Mouse (Mus musculus): Measurements from ENCODE around the gene Rap1a.

The Rap1a gene

DNA sequence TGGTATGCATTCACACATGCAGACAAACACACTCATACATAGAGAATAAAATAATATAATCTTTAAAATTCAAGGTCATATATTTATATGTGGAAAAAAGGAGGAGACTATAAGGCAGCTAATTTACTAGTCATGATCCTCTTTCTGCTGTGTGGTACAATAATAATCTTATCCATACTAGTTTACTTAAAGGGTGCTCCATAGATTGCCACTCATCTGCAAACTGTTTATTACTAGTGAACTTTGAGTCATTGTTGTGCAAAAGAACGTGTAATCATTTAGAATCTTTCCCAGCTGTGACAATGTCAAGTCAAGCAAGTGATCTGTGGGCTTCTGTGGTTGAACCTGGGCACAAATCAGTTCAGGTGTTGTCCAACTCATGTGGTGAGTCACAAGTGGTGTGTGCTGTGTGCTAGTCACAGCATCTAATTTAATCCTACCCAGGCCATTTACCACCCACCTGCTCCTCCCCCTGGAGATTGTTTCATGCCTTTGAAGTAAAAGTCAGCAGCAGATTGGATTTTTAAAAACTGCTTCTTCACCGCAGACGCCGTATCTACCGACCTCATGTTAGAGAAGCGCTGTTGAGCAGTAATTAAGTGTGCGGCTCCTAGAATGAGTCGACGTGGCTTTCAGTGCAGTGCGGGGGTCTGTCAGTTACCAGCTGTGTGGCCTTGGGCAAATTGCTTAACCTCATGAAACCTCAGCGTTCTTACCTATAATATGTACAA lies 5.5 kb upstream of the Rap1a start:
- CTCF ChIA-PET = no interaction called here

DNA sequence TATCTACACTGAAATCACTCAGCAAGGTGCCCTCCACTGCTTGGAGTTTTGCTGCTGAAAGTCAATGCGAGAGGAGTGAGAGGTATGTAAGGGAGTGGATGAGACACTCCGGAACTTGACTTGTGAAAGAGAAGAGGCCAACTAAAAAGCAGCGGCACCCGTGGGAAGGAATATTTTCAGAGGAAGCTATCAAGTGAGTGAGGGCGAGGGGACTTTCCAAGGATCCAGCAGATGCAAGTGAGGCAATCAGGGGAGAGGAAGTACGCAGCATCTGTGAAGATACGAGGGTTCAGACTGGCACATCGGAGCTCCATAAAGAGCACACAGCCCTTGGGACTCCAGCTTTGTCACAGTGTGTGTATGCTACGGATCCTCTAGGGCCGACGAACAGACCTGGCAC lies 2.5 kb upstream of the Rap1a start:
- CTCF ChIA-PET = no interaction called here

DNA sequence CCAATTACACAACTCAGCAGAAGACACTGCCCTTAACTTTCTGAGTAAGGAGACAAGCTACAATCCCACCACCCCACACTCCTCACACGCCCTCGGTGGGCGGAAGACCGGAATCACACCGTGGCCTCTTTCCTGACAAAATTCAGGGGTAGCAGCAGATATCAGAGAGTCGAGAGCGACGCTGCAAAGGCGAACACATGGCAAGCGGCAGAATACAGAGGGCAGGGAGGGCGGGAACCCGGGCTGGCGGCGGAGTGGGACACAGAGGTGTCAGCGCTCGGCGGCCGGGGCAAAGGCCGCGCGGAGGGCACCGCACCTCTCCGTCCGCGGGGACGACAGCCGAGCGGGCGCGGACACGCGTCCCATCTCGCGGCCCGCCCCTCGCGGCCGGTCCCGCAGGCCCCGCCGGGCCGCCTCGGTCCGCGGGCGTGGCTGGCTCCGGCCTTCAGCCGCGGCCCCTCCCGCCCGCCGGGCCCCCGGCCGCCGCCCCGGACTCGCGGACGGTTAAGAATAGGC lies 403 bp downstream of the Rap1a start:
- CTCF ChIA-PET = no interaction called here

DNA sequence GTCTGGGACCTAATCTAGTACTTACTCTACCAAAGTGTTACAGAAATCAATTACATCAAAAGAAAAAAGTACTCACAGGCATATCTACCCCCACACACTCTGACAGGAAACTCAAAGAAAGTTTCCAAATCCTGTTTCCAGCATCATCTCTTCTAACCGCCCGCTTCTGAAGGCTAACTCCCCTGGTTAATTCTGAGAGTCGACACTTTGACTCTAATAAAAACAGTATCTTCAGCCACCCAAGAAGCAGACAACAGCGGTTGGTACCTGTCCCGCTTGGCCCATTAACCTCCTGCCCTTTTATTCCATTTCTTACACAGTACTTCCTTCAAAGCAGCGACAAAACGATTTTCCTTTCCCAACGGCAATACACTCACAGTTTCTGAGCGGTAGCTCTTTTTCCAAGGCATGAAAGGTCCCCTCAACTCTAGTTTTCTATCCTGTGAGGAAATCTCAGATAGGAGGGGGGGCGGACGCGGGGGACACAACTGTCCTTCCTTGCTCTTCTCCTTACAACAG lies 921 bp downstream of the Rap1a start:
- CTCF ChIA-PET = no interaction called here

DNA sequence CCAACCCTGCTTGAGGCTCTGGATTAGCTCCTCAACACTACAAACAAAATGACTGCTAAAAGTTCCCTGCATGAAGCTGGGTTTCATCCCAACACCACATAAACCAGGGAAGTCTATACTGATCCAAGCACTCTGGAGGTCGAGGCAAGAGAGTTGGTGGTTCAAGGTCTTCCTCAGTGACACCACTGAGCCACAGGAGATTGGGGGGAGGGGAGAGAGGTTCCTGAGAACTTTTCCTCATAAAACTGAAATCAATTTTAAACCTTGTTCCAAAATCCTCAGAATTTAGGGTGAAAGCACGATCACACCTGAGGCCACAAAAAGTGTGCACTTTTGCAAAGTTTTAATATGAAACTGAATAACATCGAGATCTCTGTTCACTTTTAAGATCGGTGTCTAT lies 1.8 kb downstream of the Rap1a start:
- CTCF ChIA-PET = no interaction called here

DNA sequence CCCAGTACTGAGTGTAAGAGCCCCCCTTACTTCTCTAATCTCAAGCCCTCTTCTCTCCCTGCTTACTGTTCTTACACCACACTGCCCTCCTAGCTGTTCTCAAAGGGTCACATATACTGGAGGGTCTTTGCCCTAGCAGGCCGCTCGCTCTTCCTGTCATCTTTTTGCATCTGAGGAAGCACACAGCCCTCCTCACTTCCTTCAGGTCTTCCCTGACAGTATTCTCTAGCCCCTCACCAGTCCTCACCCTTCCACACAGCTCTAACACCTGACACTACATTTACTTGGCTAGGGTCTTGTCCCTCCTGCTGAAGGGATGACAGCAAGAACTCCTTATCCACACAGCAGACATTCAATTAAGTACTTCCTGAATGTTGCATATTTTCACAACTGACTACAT lies 2.4 kb downstream of the Rap1a start:
- CTCF ChIA-PET = no interaction called here

DNA sequence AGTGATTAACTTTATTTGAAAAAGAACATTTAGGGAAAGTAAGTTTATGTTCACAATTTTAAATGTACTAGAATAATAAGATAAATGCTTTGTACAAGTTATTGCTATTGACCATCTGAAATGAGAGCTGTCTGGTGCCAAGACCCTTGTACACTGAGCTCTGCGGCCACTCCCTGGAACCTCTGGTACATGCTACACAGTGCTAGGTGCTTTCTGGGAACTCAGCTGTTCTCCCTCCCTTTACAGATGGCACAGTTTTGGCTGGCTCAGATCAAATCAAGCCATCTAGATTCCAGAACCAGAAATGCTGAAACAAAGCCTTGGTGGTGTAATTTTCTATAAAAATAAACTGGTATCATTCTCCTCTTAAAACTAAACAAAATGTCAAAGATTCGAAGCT lies 3.7 kb downstream of the Rap1a start:
- CTCF ChIA-PET = interaction anchor here (1.0 kb wide), 1 partner anchor 37 kb away, joined by 3 read pairs; no protein-coding TSS in a partner anchor

DNA sequence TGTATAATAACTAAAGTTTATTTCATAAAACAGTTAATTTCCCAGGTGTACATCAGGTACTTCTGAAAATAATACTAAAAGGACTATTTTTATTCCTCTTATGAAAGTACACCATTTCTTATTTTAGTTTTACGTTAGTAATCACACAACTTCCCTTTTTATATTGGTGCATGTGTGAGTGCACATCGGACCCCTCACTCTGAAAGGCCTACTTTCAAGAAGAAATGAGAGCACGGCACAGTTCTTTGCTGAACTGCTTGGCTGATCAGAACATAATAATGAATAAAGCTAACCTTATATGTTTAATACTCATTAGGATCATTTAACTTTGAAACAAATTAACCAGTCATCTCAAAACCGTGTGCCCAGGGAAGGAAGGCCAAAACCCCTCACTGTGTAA lies 4.4 kb downstream of the Rap1a start:
- CTCF ChIA-PET = interaction anchor here (1.0 kb wide), 1 partner anchor 36 kb away, joined by 3 read pairs; no protein-coding TSS in a partner anchor

DNA sequence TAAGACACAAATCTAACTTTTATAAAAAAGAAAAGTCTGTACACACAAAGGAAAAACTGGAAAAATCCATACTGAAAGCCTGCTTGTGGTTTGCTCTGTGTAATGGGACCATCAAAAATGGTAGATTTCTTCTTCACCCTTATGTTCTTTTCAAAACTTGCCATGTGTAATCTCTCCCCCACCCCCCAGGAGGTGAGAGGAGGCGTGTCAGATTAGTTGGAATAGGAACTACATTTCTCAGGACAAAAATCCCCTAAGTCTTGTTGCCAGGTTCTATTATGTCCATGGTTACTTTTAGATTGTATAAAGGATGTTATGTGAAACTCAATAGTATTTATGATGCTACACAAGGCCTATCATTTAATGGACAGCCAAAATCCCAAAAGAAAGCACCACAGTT lies 6.8 kb downstream of the Rap1a start:
- CTCF ChIA-PET = no interaction called here

DNA sequence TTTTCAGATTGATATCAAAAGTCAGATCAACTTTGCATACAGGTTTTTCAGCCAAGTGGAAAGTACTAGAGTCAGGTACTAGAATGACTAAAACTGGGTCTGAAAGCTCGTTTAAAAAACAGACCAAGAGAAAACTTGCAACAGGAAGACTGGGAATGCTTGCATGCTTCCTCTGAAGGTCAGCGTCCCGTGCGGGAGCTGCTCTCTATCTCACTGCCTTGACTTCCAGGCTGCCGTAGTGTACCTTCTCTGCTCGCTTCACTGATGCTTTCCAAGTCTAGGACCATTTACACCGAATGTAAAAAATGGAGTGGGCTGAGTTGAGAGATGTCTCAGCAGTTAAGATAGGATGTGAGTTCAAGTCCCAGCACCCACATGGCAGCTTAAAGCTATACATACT lies 8.8 kb downstream of the Rap1a start:
- CTCF ChIA-PET = no interaction called here

DNA sequence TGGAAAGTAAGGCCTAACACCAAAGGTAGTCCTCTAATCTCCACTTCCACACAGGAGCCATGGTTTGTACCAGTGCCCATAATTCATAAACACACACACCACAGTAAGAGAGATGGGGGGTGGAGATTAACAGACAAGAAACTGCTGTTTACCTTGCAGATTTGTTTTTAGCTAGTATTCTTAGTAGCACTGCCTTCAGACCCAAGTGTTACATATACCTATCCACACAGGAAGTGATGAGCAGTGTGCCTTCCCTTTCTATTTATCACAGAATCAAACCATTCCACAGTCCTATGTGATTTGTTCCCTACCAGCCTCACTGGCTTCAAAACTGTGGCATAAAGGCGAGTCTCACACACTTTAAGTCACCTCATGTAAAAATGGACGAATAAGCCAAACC lies 10.0 kb downstream of the Rap1a start:
- CTCF ChIA-PET = no interaction called here

DNA sequence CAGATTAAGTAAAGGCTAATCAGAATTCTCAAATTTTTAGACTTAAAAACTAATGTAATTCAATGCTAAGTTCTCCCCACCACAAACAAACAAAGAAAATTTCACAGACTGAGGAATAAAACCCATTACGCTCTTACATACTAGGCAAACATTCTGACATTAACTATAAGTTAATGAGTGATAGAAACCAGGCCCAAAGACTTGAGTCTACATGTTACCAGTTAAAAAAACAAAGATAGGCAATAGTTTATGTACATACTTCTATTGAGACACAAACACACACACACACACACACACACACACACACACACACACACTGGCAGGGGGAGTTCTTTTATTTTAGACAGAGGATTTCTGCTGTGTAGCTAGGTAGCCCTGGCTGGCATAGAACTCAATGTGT lies 10.8 kb downstream of the Rap1a start:
- CTCF ChIA-PET = no interaction called here

DNA sequence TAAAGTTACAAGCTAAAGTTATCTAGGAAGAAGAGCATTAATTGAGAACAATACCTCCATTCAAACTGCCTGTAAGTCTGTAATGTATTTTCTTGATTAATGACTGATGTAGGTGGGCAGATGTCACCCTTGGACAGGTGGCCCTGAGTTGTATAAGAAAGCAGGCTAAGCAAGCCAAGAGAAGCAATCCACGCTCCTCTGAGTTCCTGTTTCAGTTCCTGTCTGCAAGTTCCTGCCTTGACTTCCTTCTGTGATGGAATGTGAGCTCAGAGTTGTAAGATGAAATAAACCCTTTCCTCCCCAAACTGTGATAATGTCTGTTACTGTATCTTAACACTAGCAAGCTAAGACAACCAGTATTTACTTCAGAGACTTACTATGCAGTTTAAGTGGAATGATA lies 11.4 kb downstream of the Rap1a start:
- CTCF ChIA-PET = no interaction called here

DNA sequence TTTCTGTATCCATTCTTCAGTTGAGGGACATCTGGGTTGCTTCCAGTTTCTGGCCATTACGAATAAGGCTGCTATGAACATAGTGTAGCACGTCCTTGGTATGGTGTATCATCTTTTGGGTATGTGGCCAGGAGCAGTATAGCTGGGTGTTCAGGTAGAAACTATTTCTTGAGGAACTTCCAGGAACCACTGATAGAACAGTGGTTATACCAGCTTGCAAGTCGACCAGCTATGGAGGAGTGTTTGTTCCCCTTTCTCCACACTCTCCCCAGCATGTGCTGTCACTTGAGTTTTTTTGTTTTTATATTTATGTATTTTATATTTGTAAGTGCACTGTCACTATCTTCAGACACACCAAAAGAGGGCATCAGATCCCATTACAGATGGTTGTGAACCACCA lies 13.8 kb downstream of the Rap1a start:
- CTCF ChIA-PET = no interaction called here

DNA sequence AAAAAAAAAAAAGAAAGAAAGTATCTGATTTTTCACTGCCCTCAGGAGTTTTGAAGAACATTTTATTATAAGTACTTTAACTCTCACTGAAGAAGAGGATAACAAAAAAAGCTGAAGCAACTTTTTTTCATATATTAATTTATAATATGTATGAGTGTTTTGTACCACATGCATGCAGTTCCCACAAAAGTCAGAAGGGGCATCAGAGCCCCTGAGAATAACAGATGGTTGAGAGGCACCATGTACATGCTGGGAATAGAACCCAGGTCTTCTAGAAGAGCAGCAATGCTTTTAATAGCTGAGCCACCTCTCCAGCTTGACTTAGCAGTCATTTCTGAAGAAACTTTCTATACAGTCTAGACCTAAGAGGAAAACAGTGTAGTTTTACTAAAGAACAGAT lies 15.3 kb downstream of the Rap1a start:
- CTCF ChIA-PET = no interaction called here

DNA sequence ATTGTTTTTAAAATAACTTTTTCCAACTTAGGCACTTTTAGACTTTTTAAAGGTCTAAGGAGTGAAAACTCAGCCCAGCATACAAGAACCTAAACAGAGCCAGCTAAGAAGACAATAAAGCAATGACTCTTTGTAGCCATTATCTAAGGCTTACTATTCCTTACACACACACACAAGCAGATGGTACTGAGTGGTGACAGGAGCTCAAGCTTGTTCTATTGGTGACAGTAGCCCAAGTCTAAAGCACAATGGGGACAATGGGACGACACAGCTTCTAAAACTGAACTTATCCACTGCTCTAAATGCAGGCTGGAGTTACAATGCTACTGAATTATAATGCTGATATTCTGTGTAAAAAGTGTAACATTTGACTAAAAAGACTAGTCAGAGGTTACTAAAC lies 17.3 kb downstream of the Rap1a start:
- CTCF ChIA-PET = no interaction called here

DNA sequence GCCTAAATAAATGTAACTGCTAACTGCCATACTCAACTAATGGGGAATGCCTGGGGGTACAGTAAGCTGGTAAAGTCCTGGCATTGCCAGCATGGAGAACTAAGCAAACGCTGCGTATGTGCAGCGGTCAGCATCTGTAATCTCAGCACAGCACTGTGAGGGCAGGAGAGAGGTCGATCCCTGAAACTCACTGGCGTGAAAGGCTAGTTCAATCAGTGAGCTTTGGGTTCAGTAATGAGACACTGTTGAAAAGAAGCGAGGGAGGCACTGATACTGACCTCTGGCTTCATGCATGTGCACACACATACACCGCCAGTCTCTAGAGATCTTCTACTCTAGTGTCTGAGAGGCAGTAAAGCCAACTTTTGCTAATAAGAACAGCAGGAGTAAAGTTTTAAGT lies 18.7 kb downstream of the Rap1a start:
- CTCF ChIA-PET = interaction anchor here (0.7 to 1.0 kb wide), 2 partner anchors 11 to 1028 kb away, joined by 3 to 4 read pairs; no protein-coding TSS in a partner anchor

DNA sequence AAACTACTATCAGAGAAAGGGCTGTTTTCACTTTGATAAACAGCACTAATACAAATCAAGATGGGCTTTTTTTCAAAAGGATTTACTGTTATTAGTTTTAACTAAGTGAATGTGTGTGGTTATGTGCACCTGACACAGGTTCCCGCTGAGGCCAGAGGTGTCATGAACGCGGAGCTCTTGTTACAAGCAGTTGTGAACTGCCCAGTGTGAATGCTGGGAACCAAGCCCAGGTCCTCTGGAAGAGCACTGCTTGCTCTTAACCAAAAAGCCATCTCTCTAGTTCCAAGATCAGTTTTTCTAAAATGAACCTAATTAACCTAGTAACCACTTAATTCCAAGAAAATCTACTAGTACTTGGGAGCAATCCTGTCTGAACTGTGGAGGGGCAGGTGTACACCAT lies 23.1 kb downstream of the Rap1a start:
- CTCF ChIA-PET = interaction anchor here (0.7 kb wide), 1 partner anchor 94 kb away, joined by 5 read pairs; no protein-coding TSS in a partner anchor

DNA sequence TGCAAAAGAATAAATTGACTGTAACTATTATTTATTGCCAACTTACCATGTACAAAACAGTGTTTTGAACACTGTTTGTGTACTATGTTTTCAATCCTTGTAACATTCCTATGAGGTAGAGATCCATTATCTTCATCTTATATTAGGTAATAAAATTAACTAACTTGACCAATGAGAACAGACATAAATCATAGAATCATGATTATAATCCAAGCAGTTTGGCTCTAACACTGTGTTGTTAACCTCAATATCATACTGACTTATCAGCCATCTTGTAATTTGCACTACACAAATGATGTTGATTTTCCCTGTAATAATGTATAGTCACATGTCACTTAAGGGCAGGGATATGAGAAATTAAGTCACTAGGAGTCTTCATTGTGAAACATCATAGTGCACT lies 26.6 kb downstream of the Rap1a start:
- CTCF ChIA-PET = interaction anchor here (0.6 kb wide), 1 partner anchor 12 kb away, joined by 7 read pairs; no protein-coding TSS in a partner anchor

DNA sequence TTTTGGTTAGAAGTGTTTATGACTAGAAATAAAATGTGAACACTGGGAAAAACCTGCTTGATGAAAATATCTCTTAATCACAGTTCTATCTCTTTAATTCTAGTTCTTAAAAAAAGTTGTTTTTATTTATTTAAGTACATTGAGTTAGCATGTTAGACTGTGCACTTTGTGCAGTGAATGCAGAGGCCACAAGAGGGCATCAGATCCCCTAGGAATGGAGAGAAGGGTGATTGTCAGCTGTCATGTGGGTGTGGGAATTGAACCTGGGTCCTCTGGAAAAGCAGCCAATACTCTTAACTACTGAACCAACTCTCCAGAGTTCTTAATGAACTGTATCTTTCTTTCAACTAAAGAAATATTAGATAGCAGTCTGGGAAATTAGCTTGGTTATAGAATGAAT lies 29.6 kb downstream of the Rap1a start:
- CTCF ChIA-PET = interaction anchor here (0.7 kb wide), 1 partner anchor 11 kb away, joined by 3 read pairs; no protein-coding TSS in a partner anchor

DNA sequence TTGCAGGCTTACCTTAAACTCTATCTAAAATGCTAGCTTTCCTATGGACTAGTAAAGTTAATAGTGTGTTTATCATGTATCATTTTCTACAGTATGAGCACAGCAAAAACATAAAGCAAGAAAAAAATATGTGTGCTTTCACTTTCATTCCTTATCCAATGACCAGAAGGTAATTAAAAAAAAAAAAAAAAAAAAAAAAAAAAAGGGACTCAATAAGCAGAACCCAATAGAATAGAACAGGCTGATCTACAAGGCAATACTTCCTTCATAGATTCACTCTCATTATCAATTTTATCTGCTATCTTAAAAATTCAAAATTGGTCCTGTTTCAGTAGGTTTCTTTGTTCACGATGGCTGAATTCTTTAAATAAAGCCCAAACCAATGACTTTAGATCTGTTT lies 30.3 kb downstream of the Rap1a start:
- CTCF ChIA-PET = no interaction called here

DNA sequence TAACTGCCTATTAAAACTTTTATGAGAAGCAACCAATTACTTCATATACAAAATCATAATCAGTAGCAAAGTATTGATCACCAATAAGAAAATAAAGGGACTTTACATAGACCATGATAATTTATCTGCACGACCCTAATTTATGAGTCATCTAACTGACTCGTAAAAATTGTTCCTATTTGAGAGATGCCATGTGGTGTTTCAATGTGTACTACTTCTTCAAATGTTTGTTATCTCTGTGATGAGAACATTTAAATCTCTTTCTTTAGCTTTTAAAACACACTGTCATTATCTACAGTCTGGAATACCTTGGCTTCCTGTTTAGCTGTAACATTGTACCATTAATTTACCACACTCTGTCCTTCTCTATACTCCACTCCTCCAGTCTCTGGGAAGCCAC lies 31.8 kb downstream of the Rap1a start:
- CTCF ChIA-PET = no interaction called here

DNA sequence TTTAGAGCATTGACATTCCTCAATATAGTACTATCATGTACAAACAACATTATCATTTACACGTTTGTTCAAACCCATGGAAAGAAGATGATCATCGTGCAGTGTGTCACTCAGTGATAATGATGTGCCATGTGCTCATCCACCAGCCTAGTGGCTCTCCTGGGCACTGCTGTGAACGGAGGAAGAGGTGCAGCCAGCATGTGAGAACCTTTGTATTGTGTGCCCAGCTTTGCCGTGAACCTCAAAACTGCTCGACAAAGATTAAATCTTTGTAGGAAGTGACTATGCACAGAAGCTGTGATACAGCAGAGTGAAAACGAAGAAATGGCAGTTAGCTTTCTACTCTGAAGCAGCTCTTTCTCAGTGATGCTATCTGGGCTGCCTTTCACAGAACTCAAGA lies 32.6 kb downstream of the Rap1a start:
- CTCF ChIA-PET = interaction anchor here (1.0 kb wide), 1 partner anchor 9 kb away, joined by 3 read pairs; no protein-coding TSS in a partner anchor

Measured in spleen, embryonic (tissue).